Mouse (Mus musculus) kidney, postnatal 0 days (tissue): ENCODE data around the gene Asic2. TPM values are rescaled to one million over a fixed set of nuclear protein-coding genes. Genes with fewer than 3 reads are reported as not detected.

Source experiments
- ATAC-seq: fragments of 200-750 bp; cut with Nextera tagmentation; replicated peaks from 2 replicates; pipeline ENCODE4 v1.8.0; 2017; ENCODE audit warnings: low read depth, moderate number of reproducible peaks, moderate TSS enrichment, moderate library complexity; ENCODE audit not compliant: low FRiP score
- DNase-seq: peaks from one replicate; pipeline ENCODE4 v3.0.0-alpha.2; 2016; ENCODE audit warnings: low spot score
- H3K27ac ChIP-seq: fragments of 300-500 bp; sonication (generic); 2 replicates; pipeline ENCODE4 v1.5.1; 2014; ENCODE audit warnings: mild to moderate bottlenecking
- H3K27me3 ChIP-seq: fragments of 300-500 bp; sonication (generic); 2 replicates; pipeline ENCODE4 v1.6.1; 2014; ENCODE audit warnings: low read length, mixed read lengths; ENCODE audit not compliant: insufficient read depth
- H3K36me3 ChIP-seq: fragments of 300-500 bp; sonication (generic); 2 replicates; pipeline ENCODE4 v1.6.1; 2014; ENCODE audit warnings: low read length, mixed read lengths; ENCODE audit not compliant: insufficient read depth
- H3K4me1 ChIP-seq: fragments of 300-500 bp; sonication (generic); replicated peaks from 2 replicates; pipeline ENCODE4 v1.6.1; 2014; ENCODE audit warnings: antibody characterized with exemption, low read length, mixed read lengths; ENCODE audit not compliant: insufficient read depth
- H3K4me2 ChIP-seq: fragments of 300-500 bp; sonication (generic); 2 replicates; pipeline ENCODE4 v1.6.1; 2014; ENCODE audit warnings: mild to moderate bottlenecking, low read length, moderate library complexity, mixed read lengths
- H3K4me3 ChIP-seq: fragments of 300-500 bp; sonication (generic); replicated peaks from 2 replicates; pipeline ENCODE4 v1.5.1; 2014; ENCODE audit warnings: low read depth, low read length
- H3K9ac ChIP-seq: fragments of 300-500 bp; sonication (generic); 2 replicates; pipeline ENCODE4 v1.6.1; 2014; ENCODE audit warnings: low read depth, low read length
- H3K9me3 ChIP-seq: fragments of 300-500 bp; sonication (generic); replicated peaks from 2 replicates; pipeline ENCODE4 v1.6.1; 2016; ENCODE audit warnings: low read length, inconsistent platforms, mixed read lengths
- CTCF ChIP-seq: IDR thresholded peaks from 2 replicates; pipeline ENCODE4 v1.5.1; 2016; ENCODE audit warnings: antibody characterized with exemption, low read depth, mild to moderate bottlenecking, moderate library complexity
- WGBS: fragments of 180-500 bp; shearing (Covaris S2); extraction: QIAGEN DNeasy Blood & Tissue Kit; methylation state at CpG from one replicate; pipeline ENCODE4 v1.1.7; 2014; 5-methylcytosine and 5-hydroxymethylcytosine counted together
- polyA plus RNA-seq: library from polyadenylated mRNA; unstranded; fragments of >200 nt; fragmentation: Nextera tagmentation; extraction: Ambion mirVana; gene quantifications from 2 replicates; pipeline ENCODE4 v1.2.1, GENCODE M21; 2015

The Asic2 gene
- polyA plus RNA-seq, 1 experiment from 2014 or later: 2.6 TPM

DNA sequence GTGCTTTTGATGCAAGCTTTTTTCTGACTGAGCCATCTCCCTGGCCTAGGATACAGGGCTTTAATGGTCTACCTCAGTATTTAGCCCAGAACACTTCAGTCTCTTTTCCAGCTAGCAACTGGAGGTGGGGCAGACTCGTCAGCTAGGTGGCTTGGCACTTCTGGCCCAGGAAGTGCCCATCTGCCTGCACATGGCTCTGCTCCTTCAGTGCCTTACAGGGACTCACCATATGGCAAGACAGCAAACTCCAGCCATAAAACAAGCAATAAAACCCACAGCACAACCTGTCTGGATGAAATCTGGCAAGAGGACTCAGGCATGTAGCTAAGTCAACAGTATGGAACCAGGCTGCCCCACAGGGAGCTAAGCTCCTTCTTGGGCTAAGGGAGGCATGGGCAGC, 165.6 kb downstream of the Asic2 start:
- Histone ChIP-seq H3K4me1 (no peaks in the 10 kb centered on the region), H3K27me3 (no peaks in the 10 kb centered on the region), H3K4me3 (no peak overlapping the region), H3K36me3 (no peaks in the 10 kb centered on the region), H3K27ac (no peak overlapping the region), H3K9me3 (no peaks in the 10 kb centered on the region), H3K4me2 (no peak overlapping the region), H3K9ac (no peak overlapping the region)
- DNase-seq (no peak), ATAC-seq (no peak)
- WGBS: 56% methylated on average over 1 of the region's 1 CpGs
- no peak for TF ChIP-seq CTCF

GRCm38 (mm10) chr11:81800899-81801298, 167.4 kb downstream of the Asic2 start:
- H3K9ac ChIP-seq: no peak overlapping the region

GRCm38 (mm10) chr11:81793588-81793987, 174.7 kb downstream of the Asic2 start:
- Histone ChIP-seq H3K9ac (no peak overlapping the region), H3K9me3 (no peaks in the 10 kb centered on the region), H3K36me3 (no peaks in the 10 kb centered on the region), H3K27me3 (no peaks in the 10 kb centered on the region), H3K4me2 (no peak overlapping the region), H3K4me1 (no peaks in the 10 kb centered on the region), H3K4me3 (no peak overlapping the region), H3K27ac (no peak overlapping the region)
- no peak for TF ChIP-seq CTCF
- WGBS: 72% methylated on average over 2 of the region's 2 CpGs
- DNase-seq (no peak), ATAC-seq (no peak)

More at GRCm38 (mm10) chr11:81800899-81801298, 167.4 kb downstream of the Asic2 start:
- WGBS: 58% methylated on average over 4 of the region's 4 CpGs
- no peak overlapping the region for H3K4me3 ChIP-seq
- H3K27me3 ChIP-seq: no peaks in the 10 kb centered on the region
- H3K4me1 ChIP-seq: no peaks in the 10 kb centered on the region
- ATAC-seq (no peak), DNase-seq (no peak)
- TF ChIP-seq CTCF: no peak
- H3K9me3 ChIP-seq: no peaks in the 10 kb centered on the region
- no peak overlapping the region for H3K27ac ChIP-seq
- H3K36me3 ChIP-seq: no peaks in the 10 kb centered on the region
- H3K4me2 ChIP-seq: no peak overlapping the region

- H3K27me3 ChIP-seq: no peaks in the 10 kb centered on the region
- no peaks in the 10 kb centered on the region for H3K9me3 ChIP-seq
- no peaks in the 10 kb centered on the region for H3K36me3 ChIP-seq
- no peaks in the 10 kb centered on the region for H3K4me1 ChIP-seq
- WGBS: 25% methylated on average over 1 of the region's 1 CpGs
- no peak overlapping the region for H3K27ac ChIP-seq
- no peak overlapping the region for H3K9ac ChIP-seq
- TF ChIP-seq CTCF: no peak
- ATAC-seq: no peak
- no peak for DNase-seq
- no peak overlapping the region for H3K4me2 ChIP-seq
- no peak overlapping the region for H3K4me3 ChIP-seq
These were observed 176.7 kb downstream of the Asic2 start for GRCm38 (mm10) chr11:81791579-81791978.

GRCm38 (mm10) chr11:81780596-81780995, 187.7 kb downstream of the Asic2 start:
- Histone ChIP-seq H3K36me3 (no peaks in the 10 kb centered on the region), H3K4me2 (no peak overlapping the region), H3K9me3 (no peaks in the 10 kb centered on the region), H3K9ac (no peak overlapping the region), H3K27ac (no peak overlapping the region), H3K4me1 (no peaks in the 10 kb centered on the region), H3K4me3 (no peak overlapping the region), H3K27me3 (no peaks in the 10 kb centered on the region)
- WGBS: 60% methylated on average over 2 of the region's 2 CpGs
- TF ChIP-seq CTCF: no peak
- DNase-seq (no peak), ATAC-seq (no peak)

GRCm38 (mm10) chr11:81779881-81780280, 188.4 kb downstream of the Asic2 start:
- ATAC-seq: no peak
- no peaks in the 10 kb centered on the region for H3K27me3 ChIP-seq
- WGBS: 74% methylated on average over 7 of the region's 7 CpGs
- H3K4me1 ChIP-seq: no peaks in the 10 kb centered on the region
- DNase-seq: no peak
- H3K36me3 ChIP-seq: no peaks in the 10 kb centered on the region
- H3K9ac ChIP-seq: no peak overlapping the region
- no peaks in the 10 kb centered on the region for H3K9me3 ChIP-seq
- H3K27ac ChIP-seq: no peak overlapping the region
- no peak overlapping the region for H3K4me3 ChIP-seq
- no peak for TF ChIP-seq CTCF
- no peak overlapping the region for H3K4me2 ChIP-seq

GRCm38 (mm10) chr11:81771195-81771895, 196.9 kb downstream of the Asic2 start:
- H3K36me3 ChIP-seq: no peaks in the 10 kb centered on the region
- H3K4me2 ChIP-seq: no peak overlapping the region
- ATAC-seq (no peak), DNase-seq (no peak)
- no peaks in the 10 kb centered on the region for H3K27me3 ChIP-seq
- WGBS: 16% methylated on average over 7 of the region's 7 CpGs
- TF ChIP-seq CTCF: no peak
- H3K4me3 ChIP-seq: no peak overlapping the region
- H3K4me1 ChIP-seq: no peaks in the 10 kb centered on the region
- no peak overlapping the region for H3K27ac ChIP-seq
- no peaks in the 10 kb centered on the region for H3K9me3 ChIP-seq
- H3K9ac ChIP-seq: no peak overlapping the region
